Mouse (Mus musculus) testis, postnatal 10 days (tissue): ENCODE results near the gene Gm2075.
"Not testable (repeated sequence)": the region's sequence is repeated elsewhere in the genome, so short reads cannot be mapped to it uniquely, and the experiment has no call there.

Experiments used
- DNase-seq: peaks from one replicate; pipeline ENCODE4 v3.0.0; 2021; ENCODE audit warnings: low spot score

The Gm2075 gene

GRCm38 (mm10) chr12:88011548-88011947 lies at the start of gene Gm2075:
Gene Gm2075, plus strand, starts transcription at chr12:88011848.
- DNase-seq: not testable (repeated sequence)

GRCm38 (mm10) chr12:87984000-87984399 lies 27.6 kb upstream of the Gm2075 start:
- DNase-seq: not testable (repeated sequence)

GRCm38 (mm10) chr12:88004118-88004517 lies 7.5 kb upstream of the Gm2075 start:
- DNase-seq: not testable (repeated sequence)

- not testable (repeated sequence) for DNase-seq
Observed at GRCm38 (mm10) chr12:88018671-88019070, 7.0 kb downstream of the Gm2075 start, which contains the start of gene Gm6803. Gene Gm6803, minus strand, starts transcription at chr12:88018771.

- DNase-seq: not testable (repeated sequence)
Observed at GRCm38 (mm10) chr12:88026704-88027103, 15.1 kb downstream of the Gm2075 start, which contains the start of gene Gm2056. Gene Gm2056, plus strand, starts transcription at chr12:88027004.

GRCm38 (mm10) chr12:88032250-88032649 lies 20.6 kb downstream of the Gm2075 start:
- not testable (repeated sequence) for DNase-seq

- not testable (repeated sequence) for DNase-seq
Observed at GRCm38 (mm10) chr12:88039062-88039461, 27.4 kb downstream of the Gm2075 start.

GRCm38 (mm10) chr12:88039703-88040102 lies 28.1 kb downstream of the Gm2075 start:
- not testable (repeated sequence) for DNase-seq

- not testable (repeated sequence) for DNase-seq
Observed at GRCm38 (mm10) chr12:88045226-88045625, 33.6 kb downstream of the Gm2075 start.
